Mouse (Mus musculus) hematopoietic stem cell, adult 5-6 weeks (primary cell): ENCODE results near the gene Park7. TPM values are rescaled to one million over a fixed set of nuclear protein-coding genes. Genes with fewer than 3 reads are reported as not detected.
"Not testable (repeated sequence)": the region's sequence is repeated elsewhere in the genome, so short reads cannot be mapped to it uniquely, and the experiment has no call there.

ENCODE experiments used
- ATAC-seq, 2 experiments: fragments of 125-278 bp in 1 of 2; replicated peaks in 1 of 2; 2 replicates each; pipeline ENCODE4 v1.8.0; 2016 to 2017; ENCODE audit warnings: inconsistent platforms in 2 of 2, mild to moderate bottlenecking in 2 of 2, moderate number of reproducible peaks in 2 of 2, low read depth in 1 of 2, moderate TSS enrichment in 1 of 2; ENCODE audit not compliant: low FRiP score in 2 of 2, poor library complexity in 2 of 2, severe bottlenecking in 2 of 2, insufficient read depth in 1 of 2, low TSS enrichment in 1 of 2
- total RNA-seq: library from RNA; stranded (forward); fragments of 172-1452, 232-1000 nt; gene quantifications from 2 replicates; pipeline ENCODE4 v1.2.3, GENCODE M21; 2017

Park7 gene
- total RNA-seq, 1 experiment from 2014 or later: 401 TPM

DNA sequence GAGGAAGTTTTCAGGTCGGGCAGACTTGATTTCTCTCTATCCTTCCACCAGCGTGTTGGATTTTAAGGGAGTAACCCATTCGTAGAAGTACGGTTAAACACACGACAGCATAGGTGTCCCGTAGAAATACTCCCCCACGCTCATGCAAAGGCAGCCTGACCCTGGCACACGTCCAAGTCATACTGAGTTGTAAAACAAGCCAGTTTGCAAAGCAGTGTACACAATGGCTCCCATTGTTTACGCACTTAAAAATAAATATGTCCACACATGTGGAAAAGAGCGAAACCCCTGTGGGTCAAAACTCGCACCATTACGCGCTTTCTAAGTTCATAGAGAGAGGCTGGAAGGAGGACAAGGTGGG is 24.3 kb downstream of the Park7 start:
- no peak for ATAC-seq

DNA sequence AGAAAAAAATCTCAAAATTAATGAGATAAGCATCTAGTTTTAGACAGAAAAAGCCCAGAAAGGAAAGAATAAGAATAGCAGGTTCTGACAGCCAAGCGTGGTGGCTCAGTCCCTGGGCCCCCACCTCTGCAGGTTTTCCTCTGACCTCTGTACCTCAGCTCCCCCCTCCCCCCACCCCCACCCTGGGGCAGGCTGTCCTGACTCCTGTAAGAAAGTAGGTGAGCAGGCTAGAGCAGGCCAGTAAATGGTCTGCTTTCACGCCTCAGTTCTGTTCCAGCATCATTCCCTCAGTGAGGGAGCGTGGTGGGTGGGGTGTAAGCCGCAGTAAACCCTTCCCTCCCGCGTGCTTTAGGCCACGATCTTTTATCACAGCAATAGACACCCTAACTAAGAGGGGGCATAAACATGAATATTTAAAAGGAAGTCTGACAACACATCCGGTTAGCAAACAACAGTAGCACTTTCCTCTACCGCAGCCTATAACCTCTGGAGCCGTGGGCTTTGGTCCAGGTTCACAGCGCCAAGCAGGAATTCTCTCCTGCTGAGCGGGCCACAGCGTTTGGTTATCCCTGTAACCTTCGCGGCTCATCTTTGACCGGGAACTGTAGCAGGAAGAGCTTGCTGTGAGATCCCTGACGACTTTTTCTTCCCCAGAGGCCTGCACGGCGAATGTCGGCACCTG is 24.8 kb downstream of the Park7 start:
- ATAC-seq: no peak

DNA sequence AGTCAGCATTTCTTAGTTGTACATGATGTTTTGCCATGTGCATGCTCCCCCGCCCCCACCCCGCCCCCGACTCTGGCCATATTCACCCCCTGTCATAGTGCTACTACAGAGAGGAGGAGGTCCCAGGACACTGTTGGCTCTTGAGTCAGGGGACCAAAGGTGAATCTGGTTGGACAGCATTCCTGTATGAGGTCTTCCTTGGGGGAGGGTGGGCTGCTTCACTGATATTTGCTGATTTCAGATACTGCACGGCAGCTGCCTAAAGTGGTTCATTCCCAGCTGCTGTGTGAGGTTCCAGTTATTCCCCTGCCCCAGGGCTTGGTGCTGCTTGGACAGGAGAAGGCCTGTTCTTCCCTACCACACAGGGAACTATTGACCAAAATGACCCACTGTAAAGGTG is 25.7 kb downstream of the Park7 start:
- ATAC-seq: no peak

DNA sequence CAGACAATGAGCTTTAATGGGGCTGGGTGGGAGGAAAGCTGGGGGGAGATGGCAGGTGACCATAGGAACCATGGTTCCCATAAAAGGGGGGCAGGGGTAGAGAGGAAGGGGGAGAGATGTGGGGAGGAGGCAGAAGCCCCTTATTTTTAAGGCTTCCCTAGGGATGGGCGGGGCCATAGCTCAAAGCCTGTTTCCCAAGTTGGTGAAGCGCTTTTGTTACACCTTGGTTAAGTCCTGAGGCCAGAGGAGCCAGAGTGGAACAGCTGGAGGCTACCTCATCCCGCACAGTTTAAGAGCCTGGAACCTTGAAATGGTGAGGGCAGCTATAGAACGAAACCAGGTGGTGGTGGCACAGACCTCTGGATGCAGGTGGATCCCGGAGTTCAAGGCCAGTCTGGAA is 26.3 kb downstream of the Park7 start:
- no peak for ATAC-seq

DNA sequence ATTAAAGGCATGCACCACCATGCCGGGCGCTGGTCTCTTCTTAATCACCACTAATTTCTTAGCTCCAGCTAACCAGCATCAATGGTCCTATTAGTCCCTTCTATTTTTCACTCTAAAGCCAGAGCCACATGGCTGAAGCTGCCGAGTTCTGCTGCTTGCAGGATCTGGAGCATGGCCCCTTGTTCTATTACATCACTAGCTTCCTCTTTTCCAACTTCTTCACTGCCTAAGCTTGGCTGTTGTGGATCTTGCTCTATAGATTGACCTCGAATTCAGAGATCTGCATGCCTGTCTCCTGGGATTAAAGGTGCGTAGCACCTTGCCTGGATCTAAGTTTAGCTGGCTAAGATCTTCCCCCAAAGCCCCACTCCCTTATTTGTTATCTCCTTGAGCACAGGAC is 31.6 kb downstream of the Park7 start:
- no peak for ATAC-seq

DNA sequence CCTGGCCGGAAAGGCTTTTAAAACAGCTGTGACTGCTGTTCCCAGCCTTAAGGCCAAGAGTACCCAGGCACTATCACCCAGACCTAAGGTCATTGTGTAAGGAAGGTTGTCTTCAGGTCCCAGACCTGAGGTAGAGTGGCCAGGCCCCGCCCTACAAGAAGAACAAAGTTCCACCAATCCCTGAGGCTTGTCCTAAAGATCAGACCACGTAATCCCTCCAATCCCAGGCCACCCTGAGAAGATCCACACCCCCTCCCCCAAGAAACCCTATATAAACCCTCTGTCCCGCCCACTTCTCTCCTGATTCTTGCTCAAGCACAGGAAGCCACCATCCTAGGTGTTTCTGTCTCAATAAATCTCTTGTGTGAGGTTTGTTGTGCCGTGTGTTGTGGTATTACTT is 33.9 kb downstream of the Park7 start:
- ATAC-seq: no peak

DNA sequence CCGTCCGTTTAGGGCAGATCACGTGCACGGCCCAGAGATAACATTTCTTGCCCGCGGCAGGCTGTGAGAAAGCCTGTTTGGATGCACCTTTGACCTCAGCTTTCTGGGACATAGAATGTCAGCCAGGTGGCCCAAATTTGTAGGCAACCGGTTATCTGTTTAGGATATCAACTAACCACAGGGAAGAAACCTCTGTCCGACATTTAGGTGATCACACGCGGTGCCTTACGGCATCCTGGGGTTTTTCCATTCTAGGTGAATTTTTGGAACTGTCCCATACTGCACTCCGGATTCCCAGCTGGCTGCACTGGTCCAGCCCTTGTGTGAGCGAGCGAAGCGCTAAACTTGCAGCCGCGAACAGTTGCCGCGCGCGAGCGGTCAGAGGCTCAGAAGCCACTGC is 34.6 kb downstream of the Park7 start:
- ATAC-seq: no peak

DNA sequence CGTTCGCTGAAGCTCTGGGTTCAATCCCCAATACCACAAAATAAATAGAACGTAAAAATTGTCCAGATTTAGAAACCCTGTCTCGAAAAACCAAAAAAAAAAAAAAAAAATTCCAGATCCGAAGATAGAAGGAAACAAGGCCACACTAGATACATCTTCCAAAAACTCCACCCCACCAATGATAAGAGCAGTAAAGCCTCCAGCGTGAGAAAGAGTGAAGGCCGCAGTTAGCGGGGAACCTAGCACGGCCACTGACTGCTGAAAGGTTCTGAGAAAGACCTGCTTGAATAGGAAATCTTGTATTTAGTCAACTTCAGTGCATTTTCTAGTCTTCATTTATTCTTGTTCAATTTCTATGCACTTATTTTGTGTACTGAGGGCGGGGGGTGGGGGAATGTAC is 38.8 kb downstream of the Park7 start:
- ATAC-seq: no peak

DNA sequence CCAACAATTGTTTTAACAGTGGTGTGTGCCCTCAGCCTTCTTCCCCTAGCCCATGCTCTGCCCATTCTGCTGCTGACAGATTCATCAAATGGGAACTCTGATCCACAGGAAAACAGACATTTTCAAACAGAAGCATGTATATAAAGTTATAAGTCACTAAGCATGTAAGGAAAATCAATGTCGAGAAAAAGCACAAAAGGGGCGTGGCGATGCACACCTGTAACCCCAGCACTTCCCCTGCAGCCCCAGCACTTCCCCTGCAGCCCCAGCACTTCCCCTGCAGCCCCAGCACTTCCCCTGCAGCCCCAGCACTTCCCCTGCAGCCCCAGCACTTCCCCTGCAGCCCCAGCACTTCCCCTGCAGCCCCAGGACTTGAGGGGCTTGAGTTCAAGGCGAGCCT is 39.8 kb downstream of the Park7 start:
- not testable (repeated sequence) for ATAC-seq

DNA sequence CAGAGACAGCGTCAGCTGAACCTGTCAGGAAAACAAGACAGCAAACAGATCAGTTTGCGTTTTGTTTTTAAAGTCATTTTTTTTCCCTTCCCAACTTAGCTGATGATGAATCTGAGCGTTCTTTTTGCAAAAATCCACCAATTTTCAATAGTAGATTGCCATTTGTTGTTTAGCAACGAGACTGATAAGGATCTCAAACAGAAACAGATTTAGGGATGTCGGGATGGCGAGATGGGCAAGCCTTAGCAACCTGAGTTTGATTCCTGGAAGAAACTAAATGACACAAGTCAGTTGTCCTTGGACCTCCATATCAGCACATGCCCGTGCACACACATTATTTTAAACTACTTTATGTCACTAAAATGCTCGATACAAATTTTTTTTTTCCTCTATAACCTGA is 41.6 kb downstream of the Park7 start:
- ATAC-seq: no peak

DNA sequence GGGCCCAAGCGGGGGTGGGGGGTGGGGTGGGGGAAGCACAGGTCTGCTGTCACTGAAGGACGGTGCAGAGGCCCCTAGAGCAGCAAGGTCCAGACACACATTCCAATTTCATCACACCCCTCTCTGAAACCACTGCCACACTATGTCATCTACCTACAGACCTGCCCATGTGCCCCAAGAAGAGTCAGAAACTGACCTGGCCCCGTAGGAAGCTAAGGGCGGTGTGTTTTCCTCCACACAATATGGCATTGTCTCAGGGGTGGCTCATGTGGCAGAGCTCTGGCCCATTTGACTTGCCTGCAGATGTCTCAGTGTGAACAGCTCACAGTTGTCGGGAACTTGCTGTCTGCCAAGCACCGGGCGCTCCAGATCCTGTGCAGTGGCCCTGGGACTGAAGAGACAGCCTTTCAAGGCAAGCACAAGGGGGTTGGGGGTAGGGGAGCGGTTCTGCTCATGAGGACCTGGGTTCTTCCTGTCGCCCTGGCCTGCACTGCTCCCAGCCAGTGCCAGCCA is 42.0 kb downstream of the Park7 start:
- no peak for ATAC-seq

DNA sequence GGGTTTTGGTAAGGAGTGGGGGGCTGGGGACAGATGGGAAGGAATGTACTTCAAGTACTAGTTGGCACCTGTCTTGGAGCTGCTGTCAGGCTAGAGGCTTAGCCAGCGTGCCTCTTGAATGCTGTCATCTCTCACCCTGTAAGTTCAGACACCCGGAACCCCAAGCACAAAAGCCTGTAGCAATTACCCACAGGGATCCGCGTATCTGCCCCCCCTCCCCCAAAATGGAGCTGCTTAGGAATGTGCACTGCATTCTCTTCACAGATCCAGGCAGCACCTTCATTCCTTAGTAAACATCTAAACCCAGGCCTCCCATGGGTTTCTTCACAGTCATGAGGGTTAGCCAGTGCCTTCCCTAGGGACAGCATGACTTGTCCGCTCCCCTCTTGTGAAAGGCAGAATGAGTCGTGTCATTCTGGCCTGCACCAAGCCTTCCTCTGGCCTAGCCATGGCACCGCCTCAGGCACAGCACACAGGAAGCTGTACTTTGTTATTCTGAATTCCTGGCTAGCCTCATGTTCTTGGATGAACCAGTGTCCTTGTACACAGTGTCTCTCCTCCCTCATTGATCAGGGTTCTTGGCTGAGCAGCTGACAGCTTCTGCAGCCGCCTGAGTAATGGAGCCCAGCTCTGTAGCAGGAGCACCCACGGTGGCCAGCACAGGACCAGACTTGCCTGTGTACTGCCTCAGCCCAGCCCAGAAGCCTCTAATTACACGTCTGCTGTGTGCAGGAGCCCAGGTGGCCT is 42.7 kb downstream of the Park7 start:
- ATAC-seq: no peak

DNA sequence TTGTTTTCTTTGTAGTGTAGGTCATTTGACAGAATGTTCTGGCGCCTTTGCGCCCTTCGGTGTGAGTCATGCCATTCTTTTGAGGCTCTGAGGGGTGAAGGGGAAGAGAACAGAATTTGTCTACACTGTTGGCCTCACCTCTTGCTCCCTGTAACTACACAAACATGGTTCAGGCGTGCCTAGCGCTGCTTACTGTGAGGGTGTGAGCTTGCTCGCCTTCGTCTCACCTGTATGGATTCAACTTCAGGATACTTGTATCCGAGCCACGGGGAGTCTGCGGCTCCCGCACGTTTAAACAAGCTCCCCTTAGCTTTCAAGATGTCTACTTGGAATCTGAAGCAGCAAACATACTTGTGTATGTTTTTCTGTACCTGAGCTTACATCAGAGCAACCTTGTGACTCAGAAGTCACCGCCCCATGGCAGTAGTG is 43.3 kb downstream of the Park7 start:
- no peak for ATAC-seq

DNA sequence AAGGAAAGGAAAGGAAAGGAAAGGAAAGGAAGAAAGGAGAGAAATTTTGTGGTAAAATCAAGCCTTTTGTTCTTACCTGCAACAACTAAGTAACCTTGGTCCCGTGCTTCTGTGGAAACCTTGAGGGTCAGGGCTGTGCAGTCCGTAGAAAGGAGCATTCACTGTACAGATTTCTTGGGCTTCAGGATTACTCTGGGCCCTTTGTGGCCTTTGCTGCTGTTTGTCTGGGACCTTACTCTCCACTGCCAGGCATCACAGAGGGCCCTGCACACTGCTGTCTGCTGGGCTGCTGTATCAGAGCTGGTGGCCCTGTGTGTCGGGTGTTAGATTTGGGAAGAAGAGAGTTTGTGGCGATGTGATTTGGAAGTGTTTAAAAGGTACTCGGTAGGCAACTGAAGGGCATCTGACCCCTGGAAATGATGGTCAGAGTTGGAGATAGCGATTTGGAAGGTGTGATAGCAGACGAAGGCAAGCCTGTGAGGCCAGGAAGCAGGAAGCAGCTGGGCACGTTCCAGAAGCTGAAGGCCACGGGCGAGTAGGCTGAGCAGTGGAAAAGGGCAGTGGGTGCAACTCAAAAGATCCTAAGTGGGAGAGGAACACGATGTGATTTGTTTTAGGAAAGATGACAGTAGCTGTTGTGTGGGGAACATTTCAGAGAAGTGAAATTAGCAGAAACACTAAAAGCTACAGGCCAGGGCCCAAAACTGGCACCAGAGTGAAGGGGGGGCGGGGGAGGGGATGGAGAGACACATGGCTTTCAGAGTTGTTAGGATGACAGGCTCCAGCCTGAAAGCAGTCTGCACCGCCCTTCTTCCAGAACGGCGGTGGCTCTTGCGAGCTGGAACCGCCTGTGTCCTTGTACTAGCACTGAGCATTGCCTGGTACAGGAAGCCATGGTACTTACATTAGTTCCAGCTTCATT is 44.7 kb downstream of the Park7 start:
- no peak for ATAC-seq

DNA sequence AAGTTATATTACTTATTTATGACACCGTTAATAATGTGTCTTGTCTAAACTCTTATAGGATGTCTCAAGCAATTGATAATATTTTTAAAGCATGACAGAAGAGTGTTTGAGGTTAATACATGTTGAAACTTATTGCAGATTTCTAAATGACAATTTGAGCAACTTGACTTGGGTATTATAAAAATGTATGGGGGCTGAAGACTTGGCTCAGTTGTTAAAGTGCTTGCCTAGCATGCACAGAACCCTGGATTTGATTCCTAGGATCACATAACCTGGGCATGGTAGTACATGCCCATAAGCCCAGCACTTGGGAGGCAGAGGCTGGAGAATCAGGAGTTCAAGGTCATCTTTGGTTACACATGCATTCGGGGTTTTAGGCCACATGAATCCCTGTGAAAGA is 45.4 kb downstream of the Park7 start:
- ATAC-seq: no peak

DNA sequence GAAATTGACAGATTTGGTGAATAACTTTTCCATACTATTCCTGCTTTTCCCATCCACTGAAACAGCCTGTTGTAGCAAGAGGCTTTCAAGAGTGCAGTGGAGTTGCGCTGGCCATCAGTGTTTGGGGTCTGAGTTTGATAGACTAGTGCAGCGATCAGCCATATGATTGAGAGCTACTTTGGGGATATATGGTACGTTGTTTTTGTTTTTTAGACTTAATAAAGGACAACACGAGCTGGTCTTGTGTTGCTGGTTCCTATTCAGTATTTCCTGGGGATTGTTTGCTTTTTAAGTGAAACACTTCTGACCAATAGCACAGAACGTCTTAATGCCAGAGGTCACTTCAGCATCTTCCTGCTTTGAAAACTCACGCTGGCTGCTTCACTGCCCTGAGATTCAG is 46.1 kb downstream of the Park7 start:
- no peak for ATAC-seq

DNA sequence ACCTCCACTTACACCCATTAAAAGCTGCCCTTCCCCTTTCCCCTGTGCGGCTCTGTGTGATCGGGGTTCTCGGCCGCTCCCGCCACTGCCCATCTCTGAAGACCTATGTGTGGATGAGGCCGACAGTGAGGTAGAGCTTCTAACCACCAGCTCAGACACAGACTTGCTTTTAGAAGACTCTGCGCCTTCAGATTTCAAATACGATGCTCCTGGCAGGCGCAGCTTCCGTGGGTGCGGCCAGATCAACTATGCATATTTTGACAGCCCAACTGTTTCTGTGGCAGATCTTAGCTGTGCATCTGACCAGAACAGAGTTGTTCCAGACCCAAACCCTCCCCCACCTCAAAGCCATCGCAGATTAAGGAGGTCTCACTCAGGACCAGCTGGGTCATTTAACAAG is 47.7 kb downstream of the Park7 start:
- ATAC-seq: no peak

DNA sequence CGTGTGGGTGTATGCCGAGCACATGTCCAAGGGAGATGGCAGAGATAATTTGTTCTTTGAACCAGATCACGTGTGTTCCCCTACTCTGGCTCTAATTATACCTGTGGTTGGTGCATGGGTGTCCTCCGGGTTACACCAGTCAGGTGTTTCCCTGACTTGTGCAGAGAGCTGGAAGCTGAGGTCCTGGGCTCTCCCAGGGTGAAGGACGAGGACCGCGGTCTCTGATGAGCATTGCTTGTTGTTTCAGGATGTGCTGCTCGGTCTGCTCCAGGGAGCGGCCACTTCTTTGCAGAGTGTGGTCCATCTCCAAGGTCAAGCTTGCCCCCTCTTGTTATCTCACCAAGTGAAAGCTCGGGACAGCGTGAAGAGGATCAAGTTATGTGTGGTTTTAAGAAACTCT is 48.2 kb downstream of the Park7 start:
- no peak for ATAC-seq
